Mouse (Mus musculus) myocyte (in vitro differentiated cells): ENCODE results near the gene Ssx2ip. TPM values are rescaled to one million over a fixed set of nuclear protein-coding genes. Genes with fewer than 3 reads are reported as not detected.

Experiments used
- H3K27me3 ChIP-seq: one replicate; pipeline ENCODE4 v1.6.1; 2011; ENCODE audit not compliant: control insufficient read depth, insufficient read depth, insufficient read length
- H3K36me3 ChIP-seq: one replicate; pipeline ENCODE4 v1.6.1; 2011; ENCODE audit not compliant: control insufficient read depth, insufficient read depth
- H3K4me2 ChIP-seq: one replicate; pipeline ENCODE4 v1.6.1; 2011; ENCODE audit warnings: low read depth, control low read depth
- H3K4me3 ChIP-seq: one replicate; pipeline ENCODE4 v1.5.1; 2011; ENCODE audit warnings: mild to moderate bottlenecking, control low read depth, moderate library complexity
- H3K79me2 ChIP-seq: one replicate; pipeline ENCODE4 v1.6.1; 2011; ENCODE audit not compliant: control insufficient read depth, insufficient read depth
- H3ac ChIP-seq: one replicate; pipeline ENCODE4 v1.6.1; 2011; ENCODE audit not compliant: control insufficient read depth, insufficient read length
- CEBPB ChIP-seq: IDR thresholded peaks from 2 replicates; pipeline ENCODE4 v1.6.1; 2011; ENCODE audit warnings: mild to moderate bottlenecking, moderate library complexity; ENCODE audit not compliant: poor library complexity, insufficient read depth, severe bottlenecking
- E2F4 ChIP-seq: IDR thresholded peaks from one replicate; pipeline ENCODE4 v1.6.1; 2011; ENCODE audit warnings: mild to moderate bottlenecking, control low read depth, moderate library complexity; ENCODE audit not compliant: insufficient read depth
- MAX ChIP-seq: IDR thresholded peaks from one replicate; pipeline ENCODE4 v1.6.1; 2011; ENCODE audit warnings: low read depth, mild to moderate bottlenecking, control low read depth
- MYOD1 ChIP-seq, 3 experiments: IDR thresholded peaks; one replicate each; pipeline ENCODE4 v1.6.1; 2011; ENCODE audit warnings: control low read depth in 2 of 3, low read depth in 2 of 3, mild to moderate bottlenecking in 2 of 3, moderate library complexity in 1 of 3; ENCODE audit not compliant: insufficient read length in 2 of 3, control insufficient read depth in 1 of 3
- MYOG ChIP-seq, 3 experiments: IDR thresholded peaks; one replicate each; pipeline ENCODE4 v1.6.1; 2011; ENCODE audit warnings: control low read depth in 2 of 3, low read depth in 2 of 3, mild to moderate bottlenecking in 2 of 3; ENCODE audit not compliant: insufficient read length in 2 of 3, control insufficient read depth in 1 of 3, insufficient read depth in 1 of 3
- POLR2A ChIP-seq: IDR thresholded peaks from one replicate; pipeline ENCODE4 v1.6.1; 2011; ENCODE audit warnings: low read depth, mild to moderate bottlenecking, control low read depth, moderate library complexity; ENCODE audit not compliant: insufficient read length
- POLR2AphosphoS2 ChIP-seq: IDR thresholded peaks from one replicate; pipeline ENCODE4 v1.6.1; 2011; ENCODE audit warnings: low read depth, control low read depth; ENCODE audit not compliant: insufficient read length
- REST ChIP-seq: IDR thresholded peaks from one replicate; pipeline ENCODE4 v1.6.1; 2011; ENCODE audit warnings: mild to moderate bottlenecking, control low read depth, moderate library complexity; ENCODE audit not compliant: insufficient read depth, insufficient read length
- SRF ChIP-seq: IDR thresholded peaks from one replicate; pipeline ENCODE4 v1.6.1; 2011; ENCODE audit warnings: low read depth; ENCODE audit not compliant: control insufficient read depth, insufficient read length
- TCF12 ChIP-seq: IDR thresholded peaks from one replicate; pipeline ENCODE4 v1.6.1; 2011; ENCODE audit warnings: mild to moderate bottlenecking, control low read depth; ENCODE audit not compliant: poor library complexity, insufficient read depth, severe bottlenecking
- TCF3 ChIP-seq: IDR thresholded peaks from one replicate; pipeline ENCODE4 v1.6.1; 2011; ENCODE audit warnings: low read depth, control low read depth; ENCODE audit not compliant: insufficient read length
- USF1 ChIP-seq: IDR thresholded peaks from one replicate; pipeline ENCODE4 v1.6.1; 2011; ENCODE audit warnings: low read depth, mild to moderate bottlenecking, control low read depth, moderate library complexity
- polyA plus RNA-seq: library from polyadenylated mRNA; unstranded; fragments of >200 nt; fragmentation: generic; extraction: Trizol; gene quantifications from one replicate; pipeline ENCODE4 v1.2.1, GENCODE M21; 2012; ENCODE audit warnings: missing spikeins

Ssx2ip gene
- polyA plus RNA-seq, 1 experiment, result 13.5 TPM

- H3K79me2 ChIP-seq, result no peaks in the 10 kb centered on the region
- H3ac ChIP-seq, result no peak overlapping the region
- peak overlapping the region; percentile 3 for H3K4me2 ChIP-seq
- TF ChIP-seq E2F4 (no peak), SRF (no peak), REST (no peak), MYOG (IDR thresholded peaks at IDR 0.05; ENCODE audit: control insufficient read depth in 1 of 3, insufficient read depth in 1 of 3, insufficient read length in 2 of 3, low read depth in 2 of 3) (no peak), USF1 (no peak), CEBPB (no peak), POLR2AphosphoS2 (no peak)
- no peak overlapping the region for H3K4me3 ChIP-seq
- H3K27me3 ChIP-seq, result no peaks in the 10 kb centered on the region
- no peaks in the 10 kb centered on the region for H3K36me3 ChIP-seq
These were observed 11.7 kb upstream of the Ssx2ip start for GRCm38 (mm10) chr3:146392656-146393321.

DNA sequence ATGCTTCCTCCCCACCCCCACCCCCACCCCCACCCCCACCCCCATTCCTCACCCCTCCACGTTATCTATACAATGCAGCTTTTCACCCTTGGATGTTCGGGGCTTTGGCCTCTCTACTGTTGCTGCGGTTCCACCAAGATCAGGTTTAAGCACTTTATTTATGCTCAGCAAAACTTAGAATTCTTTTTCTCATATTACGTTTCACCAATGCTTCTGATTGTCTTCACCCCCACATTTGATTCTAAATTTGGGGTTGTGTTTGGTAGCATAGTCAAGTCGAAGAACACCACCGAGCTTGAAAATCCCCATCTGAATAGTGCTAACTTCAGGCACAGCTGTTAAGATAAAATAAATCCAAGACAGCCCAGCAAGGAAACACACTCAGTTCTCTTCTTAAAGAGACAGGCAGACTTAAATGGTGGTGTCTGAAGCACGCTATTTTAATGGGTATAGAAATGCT lies 10.8 kb upstream of the Ssx2ip start:
- peak overlapping the region; percentile 35 for H3K4me2 ChIP-seq
- H3K79me2 ChIP-seq, result no peaks in the 10 kb centered on the region
- no peak overlapping the region for H3ac ChIP-seq
- TF ChIP-seq REST (no peak), MYOG (IDR thresholded peaks at IDR 0.05; ENCODE audit: control insufficient read depth in 1 of 3, insufficient read depth in 1 of 3, insufficient read length in 2 of 3, low read depth in 2 of 3) (peak in 1 of 3 experiments; percentile 37)
- H3K4me3 ChIP-seq, result no peak overlapping the region
- no peaks in the 10 kb centered on the region for H3K36me3 ChIP-seq
- no peaks in the 10 kb centered on the region for H3K27me3 ChIP-seq

DNA sequence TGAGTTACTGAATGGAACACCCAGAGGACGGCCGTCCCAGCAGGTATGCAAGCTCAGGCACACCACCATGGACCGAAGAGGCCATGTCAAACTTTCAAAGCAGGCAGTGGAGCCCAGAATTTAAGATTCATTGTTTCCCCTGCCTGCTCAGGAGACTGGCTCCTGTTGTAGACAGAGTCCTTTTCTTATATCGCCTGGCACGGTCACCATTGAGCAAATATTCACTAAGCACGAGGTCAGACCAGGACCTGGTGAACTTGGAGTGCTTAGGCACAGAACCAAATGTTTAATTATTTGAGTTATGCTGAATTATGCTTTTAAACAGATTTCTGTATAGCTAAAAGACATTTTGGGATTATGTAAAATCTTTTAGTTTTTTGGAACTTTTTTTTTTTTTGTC lies 8.2 kb upstream of the Ssx2ip start:
- H3K4me3 ChIP-seq, result no peak overlapping the region

GRCm38 (mm10) chr3:146396934-146397333 lies 7.5 kb upstream of the Ssx2ip start:
- Histone ChIP-seq H3K27me3 (no peaks in the 10 kb centered on the region), H3K4me3 (no peak overlapping the region), H3K36me3 (no peaks in the 10 kb centered on the region), H3ac (no peak overlapping the region), H3K4me2 (no peak overlapping the region), H3K79me2 (no peaks in the 10 kb centered on the region)
- TF ChIP-seq MYOD1 (IDR thresholded peaks at IDR 0.05; ENCODE audit: control insufficient read depth in 1 of 3, insufficient read length in 2 of 3, low read depth in 2 of 3) (no peak), MAX (no peak), POLR2AphosphoS2 (no peak), POLR2A (no peak), TCF3 (no peak), E2F4 (no peak), USF1 (no peak), SRF (no peak), MYOG (IDR thresholded peaks at IDR 0.05; ENCODE audit: control insufficient read depth in 1 of 3, insufficient read depth in 1 of 3, insufficient read length in 2 of 3, low read depth in 2 of 3) (no peak), REST (no peak), CEBPB (no peak), TCF12 (no peak)

More for the DNA sequence above, 8.2 kb upstream of the Ssx2ip start:
- Histone ChIP-seq H3K4me2 (no peak overlapping the region), H3ac (no peak overlapping the region), H3K27me3 (no peaks in the 10 kb centered on the region), H3K36me3 (no peaks in the 10 kb centered on the region), H3K79me2 (no peaks in the 10 kb centered on the region)
- TF ChIP-seq E2F4 (no peak), POLR2AphosphoS2 (no peak), POLR2A (no peak)

GRCm38 (mm10) chr3:146397847-146398246 lies 6.6 kb upstream of the Ssx2ip start:
- Histone ChIP-seq H3ac (no peak overlapping the region), H3K4me2 (no peak overlapping the region), H3K4me3 (no peak overlapping the region), H3K27me3 (no peaks in the 10 kb centered on the region), H3K79me2 (no peaks in the 10 kb centered on the region), H3K36me3 (no peaks in the 10 kb centered on the region)
- no peak for TF ChIP-seq POLR2A
- TF ChIP-seq REST, result no peak
- no peak for TF ChIP-seq TCF3
- no peak for TF ChIP-seq USF1
- TF ChIP-seq MYOD1 (IDR thresholded peaks at IDR 0.05; ENCODE audit: control insufficient read depth in 1 of 3, insufficient read length in 2 of 3, low read depth in 2 of 3), result no peak
